Mouse (Mus musculus) CH12.LX (cell line): ENCODE measurements around the gene Ice2. TPM values are rescaled to one million over a fixed set of nuclear protein-coding genes. Genes with fewer than 3 reads are reported as not detected.

Experiments
- DNase-seq: peaks from one replicate; pipeline ENCODE4 v3.0.0-alpha.2; 2013; ENCODE audit errors: extremely low read depth
- H3K27ac ChIP-seq: 2 replicates; pipeline ENCODE4 v1.5.1; 2012; ENCODE audit warnings: low read depth, mild to moderate bottlenecking, control low read depth, moderate library complexity; ENCODE audit not compliant: insufficient read depth
- H3K27me3 ChIP-seq: replicated peaks from 2 replicates; pipeline ENCODE3; 2012; ENCODE audit warnings: inconsistent platforms
- H3K36me3 ChIP-seq, 2 experiments: replicated peaks in 1 of 2; 2 replicates each; pipeline versions ENCODE3 to v1.6.1; 2012; ENCODE audit warnings: inconsistent platforms in 1 of 2, low read length in 1 of 2, mild to moderate bottlenecking in 1 of 2, mixed read lengths in 1 of 2, moderate library complexity in 1 of 2; ENCODE audit not compliant: control insufficient read depth in 1 of 2, insufficient read depth in 1 of 2
- H3K4me1 ChIP-seq, 2 experiments: 2 replicates each; pipeline ENCODE4 v1.6.1; 2012; ENCODE audit warnings: inconsistent platforms in 1 of 2, moderate library complexity in 1 of 2; ENCODE audit not compliant: insufficient read depth in 2 of 2, control insufficient read depth in 1 of 2
- H3K4me2 ChIP-seq: 2 replicates; pipeline ENCODE4 v1.6.1; 2012; ENCODE audit warnings: low read depth, mild to moderate bottlenecking, control low read depth; ENCODE audit not compliant: poor library complexity, insufficient read depth, severe bottlenecking
- H3K4me3 ChIP-seq, 3 experiments: fragments of 150-350 bp in 1 of 3; sonication (generic) in 1 of 3; replicated peaks in 1 of 3; 2 replicates each; pipeline versions ENCODE3 to v1.5.1; 2011 to 2012; ENCODE audit warnings: low read depth in 2 of 3, low read length in 2 of 3, mild to moderate bottlenecking in 2 of 3, moderate library complexity in 2 of 3, control low read depth in 1 of 3, improper control_type of control experiment in 1 of 3, inconsistent platforms in 1 of 3, mixed read lengths in 1 of 3; ENCODE audit not compliant: poor library complexity in 1 of 3
- H3K79me2 ChIP-seq: replicated peaks from 2 replicates; pipeline ENCODE4 v1.6.1; 2012; ENCODE audit warnings: mild to moderate bottlenecking, moderate library complexity; ENCODE audit not compliant: control insufficient read depth, poor library complexity, insufficient read depth, severe bottlenecking; ENCODE audit errors: extremely low read depth
- H3K9ac ChIP-seq: 2 replicates; pipeline ENCODE4 v1.6.1; 2012; ENCODE audit warnings: low read depth, mild to moderate bottlenecking, control low read depth, moderate library complexity; ENCODE audit not compliant: insufficient read depth
- H3K9me3 ChIP-seq: replicated peaks from 2 replicates; pipeline ENCODE3; 2012; ENCODE audit warnings: low read length, inconsistent platforms, mixed read lengths
- BHLHE40 ChIP-seq: IDR thresholded peaks from 2 replicates; pipeline ENCODE4 v1.6.1; 2011; ENCODE audit warnings: mild to moderate bottlenecking, low read depth, low read length, improper control_type of control experiment
- CHD1 ChIP-seq: IDR thresholded peaks from 2 replicates; pipeline ENCODE4 v1.6.1; 2012; ENCODE audit warnings: low read depth, low read length, improper control_type of control experiment, inconsistent platforms
- CHD2 ChIP-seq: IDR thresholded peaks from 2 replicates; pipeline ENCODE4 v1.6.1; 2011; ENCODE audit warnings: low read length, improper control_type of control experiment
- CTCF ChIP-seq, 2 experiments: IDR thresholded peaks in 1 of 2; conservative IDR thresholded peaks in 1 of 2; 2 replicates each; pipeline ENCODE4 v1.5.1; 2011 to 2012; ENCODE audit warnings: low read depth in 2 of 2, low read length in 2 of 2, improper control_type of control experiment in 1 of 2, inconsistent platforms in 1 of 2, mild to moderate bottlenecking in 1 of 2, moderate library complexity in 1 of 2
- E2F4 ChIP-seq: IDR thresholded peaks from 2 replicates; pipeline ENCODE4 v1.6.1; 2011; ENCODE audit warnings: low read depth, low read length, improper control_type of control experiment; ENCODE audit not compliant: insufficient replicate concordance
- ELF1 ChIP-seq: IDR thresholded peaks from 2 replicates; pipeline ENCODE4 v1.6.1; 2014; ENCODE audit warnings: low read depth, mild to moderate bottlenecking, inconsistent platforms, low read length, improper control_type of control experiment
- EP300 ChIP-seq: IDR thresholded peaks from 2 replicates; pipeline ENCODE4 v1.6.1; 2011; ENCODE audit warnings: low read length, improper control_type of control experiment
- ETS1 ChIP-seq: conservative IDR thresholded peaks from 2 replicates; pipeline ENCODE4 v1.6.1; 2012; ENCODE audit warnings: low read depth, mild to moderate bottlenecking, inconsistent platforms, low read length, improper control_type of control experiment, moderate library complexity
- GABPA ChIP-seq: IDR thresholded peaks from 2 replicates; pipeline ENCODE4 v1.6.1; 2012; ENCODE audit warnings: low read depth, low read length, improper control_type of control experiment, inconsistent platforms; ENCODE audit not compliant: insufficient replicate concordance
- JUN ChIP-seq: IDR thresholded peaks from 2 replicates; pipeline ENCODE4 v1.6.1; 2011; ENCODE audit warnings: low read depth, mild to moderate bottlenecking, low read length, improper control_type of control experiment, moderate library complexity; ENCODE audit not compliant: insufficient read depth
- JUND ChIP-seq: conservative IDR thresholded peaks from 2 replicates; pipeline ENCODE4 v1.6.1; 2011; ENCODE audit warnings: low read depth, low read length, improper control_type of control experiment
- KAT2A ChIP-seq: IDR thresholded peaks from 2 replicates; pipeline ENCODE4 v1.6.1; 2012; ENCODE audit warnings: low read length, improper control_type of control experiment, inconsistent platforms; ENCODE audit not compliant: insufficient replicate concordance
- MAFK ChIP-seq: IDR thresholded peaks from 2 replicates; pipeline ENCODE4 v1.6.1; 2011; ENCODE audit warnings: low read length, improper control_type of control experiment; ENCODE audit not compliant: insufficient replicate concordance
- MAX ChIP-seq: IDR thresholded peaks from 2 replicates; pipeline ENCODE4 v1.6.1; 2011; ENCODE audit warnings: low read length, improper control_type of control experiment
- MAZ ChIP-seq: IDR thresholded peaks from 2 replicates; pipeline ENCODE4 v1.6.1; 2012; ENCODE audit warnings: low read depth, mild to moderate bottlenecking, inconsistent platforms, low read length, improper control_type of control experiment, moderate library complexity
- MXI1 ChIP-seq: IDR thresholded peaks from 2 replicates; pipeline ENCODE4 v1.6.1; 2011; ENCODE audit warnings: mild to moderate bottlenecking, low read depth, low read length, improper control_type of control experiment
- MYC ChIP-seq: IDR thresholded peaks from 2 replicates; pipeline ENCODE4 v1.6.1; 2011; ENCODE audit warnings: low read depth, mild to moderate bottlenecking, improper control_type of control experiment, low read length
- NELFE ChIP-seq: IDR thresholded peaks from 2 replicates; pipeline ENCODE4 v1.6.1; 2011; ENCODE audit warnings: low read depth, low read length, improper control_type of control experiment
- NRF1 ChIP-seq: IDR thresholded peaks from 2 replicates; pipeline ENCODE4 v1.6.1; 2014; ENCODE audit warnings: low read depth, mild to moderate bottlenecking, inconsistent platforms, low read length, improper control_type of control experiment, moderate library complexity
- PAX5 ChIP-seq: IDR thresholded peaks from 2 replicates; pipeline ENCODE4 v1.6.1; 2012; ENCODE audit warnings: low read length, inconsistent platforms, mixed read lengths
- POLR2A ChIP-seq: IDR thresholded peaks from 2 replicates; pipeline ENCODE4 v1.6.1; 2011; ENCODE audit warnings: low read depth, mild to moderate bottlenecking, improper control_type of control experiment, low read length
- POLR2AphosphoS2 ChIP-seq: IDR thresholded peaks from 2 replicates; pipeline ENCODE4 v1.6.1; 2011; ENCODE audit warnings: low read depth, low read length, improper control_type of control experiment
- RAD21 ChIP-seq: IDR thresholded peaks from 2 replicates; pipeline ENCODE4 v1.6.1; 2011; ENCODE audit warnings: low read depth, mild to moderate bottlenecking, low read length, improper control_type of control experiment, moderate library complexity
- RCOR1 ChIP-seq: conservative IDR thresholded peaks from 2 replicates; pipeline ENCODE4 v1.6.1; 2012; ENCODE audit warnings: low read depth, mild to moderate bottlenecking, inconsistent platforms, low read length, improper control_type of control experiment
- SIN3A ChIP-seq: IDR thresholded peaks from 2 replicates; pipeline ENCODE4 v1.6.1; 2012; ENCODE audit warnings: low read length, improper control_type of control experiment, inconsistent platforms
- TCF12 ChIP-seq: IDR thresholded peaks from 2 replicates; pipeline ENCODE4 v1.6.1; 2014; ENCODE audit warnings: low read depth, mild to moderate bottlenecking, inconsistent platforms, low read length, improper control_type of control experiment
- USF1 ChIP-seq: IDR thresholded peaks from 2 replicates; pipeline ENCODE4 v1.6.1; 2014; ENCODE audit warnings: low read depth, mild to moderate bottlenecking, inconsistent platforms, low read length, improper control_type of control experiment
- USF2 ChIP-seq: conservative IDR thresholded peaks from 2 replicates; pipeline ENCODE4 v1.6.1; 2011; ENCODE audit warnings: low read depth, low read length, improper control_type of control experiment
- ZKSCAN1 ChIP-seq: IDR thresholded peaks from 2 replicates; pipeline ENCODE4 v1.6.1; 2012; ENCODE audit warnings: low read depth, inconsistent platforms, low read length, improper control_type of control experiment, borderline replicate concordance
- ZMIZ1 ChIP-seq: IDR thresholded peaks from 2 replicates; pipeline ENCODE4 v1.6.1; 2012; ENCODE audit warnings: low read depth, mild to moderate bottlenecking, inconsistent platforms, low read length, improper control_type of control experiment
- ZNF384 ChIP-seq: IDR thresholded peaks from 2 replicates; pipeline ENCODE4 v1.6.1; 2012; ENCODE audit warnings: low read depth, low read length, improper control_type of control experiment, inconsistent platforms
- dilution Hi-C: fragments of 300-500 bp; cut with MboI; formaldehyde crosslinking; loops from 2 replicates; pipeline ENCODE4 v1.14.3; 2020; ENCODE audit warnings: low sequenced_read_pairs; ENCODE audit not compliant: extremely low pct_unique_long_range_greater_than_20kb, extremely low pct_ligation_motif_present
- in situ Hi-C: fragments of 300-500 bp; cut with MboI; formaldehyde crosslinking; loops from 3 replicates; pipeline ENCODE4 v1.14.3; 2019; ENCODE audit warnings: low sequenced_read_pairs, low pct_ligation_motif_present, low pct_unique_long_range_greater_than_20kb, mixed read lengths
- polyA plus RNA-seq: library from polyadenylated mRNA; unstranded; fragments of >175 nt; gene quantifications from 2 replicates; pipeline ENCODE4 v1.2.1, GENCODE M21; 2012; ENCODE audit warnings: low read depth; ENCODE audit not compliant: insufficient read length
- total RNA-seq, 2 experiments: library from RNA; depleted of rRNA; stranded (reverse); fragments of 300-350 nt in 1 of 2; fragments of >200 nt in 1 of 2; gene quantifications; 2 replicates each; pipeline ENCODE4 v1.2.3; 2012 to 2014

Gene Ice2
- total and polyA plus RNA-seq, 3 experiments: 13.3 to 23.1 (median 14.9) TPM

GRCm38 (mm10) chr9:69459876-69460275 is 62.2 kb downstream of the Ice2 start:
- no peak for DNase-seq
- no peaks in the 10 kb centered on the region for H3K9me3 ChIP-seq
- dilution Hi-C loops (no loop called here), in situ Hi-C loops (no loop called here)
- H3K4me2 ChIP-seq: no peak overlapping the region
- no peak overlapping the region for H3K4me3 ChIP-seq
- no peaks in the 10 kb centered on the region for H3K27me3 ChIP-seq
- no peaks in the 10 kb centered on the region for H3K36me3 ChIP-seq
- no peak overlapping the region for H3K27ac ChIP-seq
- H3K79me2 ChIP-seq: no peaks in the 10 kb centered on the region
- H3K9ac ChIP-seq: no peak overlapping the region
- peaks cover 3 to 29% of the 10 kb centered on the region in 2 experiments; a peak in 3 of 4 replicates for H3K4me1 ChIP-seq
- no peak for TF ChIP-seq E2F4
- TF ChIP-seq SIN3A: no peak
- TF ChIP-seq CTCF (conservative IDR thresholded peaks at IDR 0.05 in 1 of 2, IDR thresholded peaks at IDR 0.05 in 1 of 2; ENCODE audit: low read depth in 2 of 2, low read length in 2 of 2): no peak
- TF ChIP-seq MAX: no peak
- no peak for TF ChIP-seq MAZ
- TF ChIP-seq ELF1: no peak
- TF ChIP-seq NRF1: no peak
- TF ChIP-seq TCF12: no peak
- no peak for TF ChIP-seq GABPA
- no peak for TF ChIP-seq ZNF384
- no peak for TF ChIP-seq MAFK
- no peak for TF ChIP-seq NELFE
- TF ChIP-seq CHD1: no peak
- no peak for TF ChIP-seq JUN
- TF ChIP-seq EP300: no peak
- no peak for TF ChIP-seq RCOR1
- TF ChIP-seq BHLHE40: no peak
- TF ChIP-seq USF2: no peak
- TF ChIP-seq RAD21: no peak
- TF ChIP-seq JUND: no peak

- Histone ChIP-seq H3K9me3 (no peaks in the 10 kb centered on the region), H3K27ac (no peak overlapping the region), H3K79me2 (no peaks in the 10 kb centered on the region), H3K27me3 (no peaks in the 10 kb centered on the region), H3K9ac (no peak overlapping the region), H3K4me1 (peaks cover 13 to 25% of the 10 kb centered on the region in 2 experiments), H3K36me3 (no peaks in the 10 kb centered on the region), H3K4me3 (no peak overlapping the region), H3K4me2 (no peak overlapping the region)
- DNase-seq: no peak
- dilution Hi-C loops: no loop called here
- in situ Hi-C loops: no loop called here
- TF ChIP-seq CHD2 (no peak), ELF1 (no peak), MYC (no peak), EP300 (no peak), ETS1 (no peak), CHD1 (no peak), ZMIZ1 (no peak), PAX5 (no peak), GABPA (no peak), JUN (no peak), USF1 (no peak), POLR2AphosphoS2 (no peak), KAT2A (no peak), ZKSCAN1 (no peak), POLR2A (no peak), RCOR1 (no peak), MXI1 (no peak)
- TF ChIP-seq, all 38 proteins: peak for 0
These were observed 65.3 kb downstream of the Ice2 start for GRCm38 (mm10) chr9:69463046-69463445.
